Mouse (Mus musculus): ENCODE measurements around the gene 4930432M17Rik.

The 4930432M17Rik gene

DNA sequence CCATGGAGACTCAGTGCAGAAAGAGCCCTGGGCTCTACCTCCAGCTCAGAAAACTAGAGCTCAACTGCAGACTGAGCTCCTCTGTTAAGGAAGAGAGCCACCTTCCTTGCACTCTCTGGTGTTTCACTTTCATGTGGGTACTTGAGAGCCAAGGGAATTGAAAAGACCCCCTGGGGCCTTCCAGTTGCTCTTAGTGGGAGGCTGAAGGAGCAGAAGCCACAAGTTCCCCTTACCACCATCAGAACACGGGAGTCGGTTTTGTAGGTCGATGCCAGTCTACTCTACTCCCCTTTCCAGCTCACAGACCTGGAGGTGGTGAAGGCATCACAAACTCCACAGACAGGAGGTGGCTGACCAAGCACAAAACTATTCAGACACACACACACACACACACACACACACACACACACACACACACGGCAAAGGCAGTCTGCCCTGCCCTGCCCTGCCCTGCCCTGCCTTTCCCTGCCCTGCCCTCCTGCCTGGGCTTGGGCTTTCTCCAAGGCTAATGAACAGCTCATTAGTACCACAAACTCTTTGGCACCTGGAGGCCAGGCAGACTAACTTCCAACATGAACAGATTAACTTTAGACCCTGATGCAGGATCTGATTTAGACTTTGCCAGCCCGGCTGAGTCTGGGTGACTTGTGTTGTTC is 1.7 kb downstream of the 4930432M17Rik start:
- DNase-seq (ENCODE audit: low spot score in 2 of 2), result no peak

- DNase-seq (ENCODE audit: low spot score in 2 of 2), result no peak
These were observed 8.4 kb downstream of the 4930432M17Rik start for GRCm38 (mm10) chr3:121678935-121679334.

GRCm38 (mm10) chr3:121679443-121679842 is 8.9 kb downstream of the 4930432M17Rik start:
- DNase-seq (ENCODE audit: low spot score in 2 of 2), result no peak

DNA sequence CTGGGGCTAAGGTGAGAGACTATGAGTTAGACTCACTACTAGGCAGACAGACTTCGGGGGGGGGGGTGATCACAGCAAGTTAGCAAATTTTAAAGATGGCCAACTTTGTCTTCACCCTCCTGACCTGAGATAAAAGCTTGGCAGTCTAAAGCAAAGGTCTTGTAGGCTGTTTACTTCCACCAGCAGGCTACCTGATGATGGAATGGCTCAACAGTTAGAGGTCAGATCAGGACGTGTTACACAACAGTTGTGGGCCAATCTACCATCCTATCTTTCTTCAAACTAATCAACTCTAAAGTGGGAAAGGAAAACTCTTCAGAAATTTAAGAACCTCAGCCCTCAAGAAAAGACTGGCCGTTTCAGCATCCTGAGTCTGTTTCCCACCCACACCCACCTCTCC is 9.6 kb downstream of the 4930432M17Rik start:
- no peak for DNase-seq (ENCODE audit: low spot score in 2 of 2)

DNA sequence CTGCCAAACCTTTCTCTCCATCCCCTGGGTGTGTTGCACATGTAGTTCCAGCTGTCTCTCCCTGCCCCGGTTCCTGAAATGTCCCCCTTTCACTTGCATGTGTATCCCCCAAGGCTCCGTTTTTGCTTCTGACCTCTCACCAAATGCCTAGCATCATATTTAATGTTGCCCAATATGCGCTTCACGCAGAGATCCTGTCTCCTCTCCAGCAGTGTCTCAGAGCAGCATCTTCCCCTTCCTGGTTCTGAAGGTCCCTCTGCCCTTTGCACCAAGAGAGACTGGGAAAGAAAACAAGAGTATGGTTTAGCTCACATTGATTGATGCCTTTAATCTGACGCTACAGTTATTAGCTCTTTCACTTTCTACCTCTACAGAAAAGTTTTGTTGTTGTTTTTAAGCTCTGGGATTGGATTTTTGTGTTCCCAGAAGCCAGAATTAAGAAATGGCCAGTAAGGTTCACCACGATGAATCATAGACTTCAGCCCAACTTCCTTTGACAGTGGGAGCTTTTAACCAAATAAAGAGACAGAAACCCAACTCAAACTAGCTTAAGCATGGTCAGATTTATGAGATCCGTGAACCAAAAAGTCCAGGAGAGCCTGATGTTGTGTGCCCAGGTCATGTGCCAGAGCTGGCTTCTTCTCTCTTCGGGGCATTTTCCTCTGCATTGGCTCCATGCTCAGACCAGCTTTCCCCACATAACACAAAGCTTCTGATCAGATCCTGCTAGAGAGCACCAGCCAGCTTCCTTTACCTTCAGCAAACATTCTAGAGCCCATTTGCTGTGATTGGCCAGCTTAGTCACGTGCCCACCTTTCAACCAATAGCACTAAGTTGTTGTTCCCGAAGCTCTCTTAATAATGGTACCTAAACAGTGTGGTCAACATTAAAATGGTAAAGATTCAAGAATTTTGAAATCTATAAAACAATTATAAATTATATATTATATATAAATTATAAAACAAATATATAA is 12.2 kb downstream of the 4930432M17Rik start:
- no peak for DNase-seq (ENCODE audit: low spot score in 2 of 2)

DNA sequence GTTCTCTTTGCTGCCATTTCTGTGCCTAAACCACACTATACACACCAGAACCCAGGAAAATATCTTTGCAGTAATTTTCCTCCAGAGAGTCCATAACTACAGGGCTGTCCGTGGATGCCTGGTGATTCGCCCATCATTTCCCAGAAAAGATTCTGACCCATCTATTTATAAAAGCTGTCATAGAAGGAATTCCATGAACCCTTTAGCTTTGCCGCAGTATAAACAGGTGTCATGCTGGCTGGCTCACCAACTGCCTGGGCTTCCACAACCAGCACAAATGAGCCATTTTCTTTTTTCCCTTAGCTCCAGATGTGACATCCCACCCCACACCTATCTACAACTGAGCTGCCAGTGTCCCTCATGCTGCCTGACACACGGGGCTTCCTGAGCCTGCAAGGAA is 14.0 kb downstream of the 4930432M17Rik start:
- DNase-seq (ENCODE audit: low spot score in 2 of 2), result no peak

GRCm38 (mm10) chr3:121684963-121685362 is 14.4 kb downstream of the 4930432M17Rik start:
- DNase-seq (ENCODE audit: low spot score in 2 of 2), result no peak

DNA sequence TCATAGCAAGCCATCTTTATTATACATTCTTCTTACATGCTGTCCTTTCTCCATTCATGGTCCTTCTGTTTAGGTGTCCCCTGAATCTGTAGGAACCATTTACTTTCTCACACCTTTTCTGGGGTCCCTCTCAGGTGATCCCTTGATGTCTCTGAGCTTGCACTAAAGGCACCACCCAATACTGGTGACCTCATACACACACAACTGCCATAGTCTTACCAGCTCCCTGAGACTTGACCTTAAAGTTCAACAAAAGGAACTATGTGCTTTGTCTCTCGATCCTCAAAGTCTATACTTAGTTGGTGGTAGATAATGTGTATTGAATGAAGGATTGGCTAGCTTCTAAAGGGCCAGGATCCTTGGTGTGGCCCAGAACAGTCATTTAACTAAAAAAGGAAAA is 15.4 kb downstream of the 4930432M17Rik start:
- no peak for DNase-seq (ENCODE audit: low spot score in 2 of 2)

DNA sequence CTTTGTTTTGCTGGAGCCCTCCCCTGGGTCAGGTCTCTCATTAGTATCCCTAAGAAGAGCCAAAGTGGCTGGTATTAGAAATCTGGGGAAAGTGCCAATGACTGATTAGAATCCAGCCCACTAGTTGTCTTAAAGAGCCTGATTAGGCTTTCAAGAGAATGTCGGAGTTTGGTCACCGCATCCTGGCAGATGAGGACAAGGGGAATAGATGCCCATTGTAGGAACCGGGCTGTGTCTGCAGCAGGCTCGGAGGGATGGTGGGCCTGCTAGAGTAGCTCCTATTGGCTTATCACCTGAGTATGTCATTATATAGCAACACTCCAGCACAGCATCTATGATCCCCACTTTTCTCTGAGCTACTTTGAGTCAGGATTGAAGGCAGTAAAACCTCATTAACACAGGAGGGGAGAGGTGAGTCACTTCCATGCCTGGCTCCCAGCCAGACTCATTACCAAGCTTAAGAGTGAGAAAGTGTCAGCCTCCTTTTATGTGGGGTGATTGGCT is 15.9 kb downstream of the 4930432M17Rik start:
- peak; percentile 32 to 44 for DNase-seq (ENCODE audit: low spot score in 2 of 2)

DNA sequence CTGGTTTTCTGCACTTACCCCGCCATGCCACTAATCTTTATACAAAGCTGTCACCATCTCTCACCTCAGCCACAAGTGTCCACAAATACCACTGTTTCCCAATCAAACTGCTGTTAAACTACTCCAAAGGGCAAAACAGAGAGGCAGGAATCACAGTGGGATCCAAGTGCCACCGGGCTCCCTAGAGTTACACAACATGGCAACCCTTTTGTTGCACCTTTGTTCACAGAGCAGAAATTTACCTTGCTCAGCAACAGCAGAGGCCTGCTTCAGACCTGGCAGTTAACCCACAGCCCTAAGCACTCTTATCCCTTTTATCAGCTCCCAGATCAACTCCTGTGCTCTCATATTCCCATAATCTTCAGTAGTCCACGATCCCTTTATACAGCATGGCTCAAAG is 17.2 kb downstream of the 4930432M17Rik start:
- no peak for DNase-seq (ENCODE audit: low spot score in 2 of 2)

GRCm38 (mm10) chr3:121689029-121689428 is 18.5 kb downstream of the 4930432M17Rik start:
- no peak for DNase-seq (ENCODE audit: low spot score in 2 of 2)

GRCm38 (mm10) chr3:121689697-121690096 is 19.1 kb downstream of the 4930432M17Rik start:
- no peak for DNase-seq (ENCODE audit: low spot score in 2 of 2)

- DNase-seq (ENCODE audit: low spot score in 2 of 2), result no peak
These were observed 22.6 kb downstream of the 4930432M17Rik start for GRCm38 (mm10) chr3:121693001-121693730.

DNA sequence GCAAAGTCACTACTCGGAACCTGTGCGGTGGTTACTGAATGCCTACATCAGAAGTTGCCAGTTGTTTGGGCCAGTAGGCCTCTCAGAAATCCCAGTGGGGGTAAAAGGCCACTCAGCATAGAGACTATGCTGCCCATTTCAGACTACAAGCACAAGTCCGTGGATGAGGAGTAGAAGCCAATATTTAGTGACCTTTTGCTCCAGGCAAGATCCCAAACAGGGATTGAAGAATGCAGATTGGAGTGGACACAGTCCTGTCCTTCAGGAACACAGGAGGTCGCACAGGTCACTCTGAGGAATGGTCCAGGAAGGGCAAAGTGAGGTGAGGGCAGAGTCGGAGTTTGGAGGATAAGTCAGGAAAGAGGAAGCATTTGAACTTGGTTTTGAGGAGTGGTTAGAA is 23.2 kb downstream of the 4930432M17Rik start:
- DNase-seq (ENCODE audit: low spot score in 2 of 2), result no peak

- DNase-seq (ENCODE audit: low spot score in 2 of 2), result no peak
These were observed 26.6 kb downstream of the 4930432M17Rik start for GRCm38 (mm10) chr3:121697169-121697568.

GRCm38 (mm10) chr3:121699401-121699800 is 28.8 kb downstream of the 4930432M17Rik start:
- DNase-seq (ENCODE audit: low spot score in 2 of 2), result no peak

GRCm38 (mm10) chr3:121699849-121700248 is 29.3 kb downstream of the 4930432M17Rik start:
- no peak for DNase-seq (ENCODE audit: low spot score in 2 of 2)

DNA sequence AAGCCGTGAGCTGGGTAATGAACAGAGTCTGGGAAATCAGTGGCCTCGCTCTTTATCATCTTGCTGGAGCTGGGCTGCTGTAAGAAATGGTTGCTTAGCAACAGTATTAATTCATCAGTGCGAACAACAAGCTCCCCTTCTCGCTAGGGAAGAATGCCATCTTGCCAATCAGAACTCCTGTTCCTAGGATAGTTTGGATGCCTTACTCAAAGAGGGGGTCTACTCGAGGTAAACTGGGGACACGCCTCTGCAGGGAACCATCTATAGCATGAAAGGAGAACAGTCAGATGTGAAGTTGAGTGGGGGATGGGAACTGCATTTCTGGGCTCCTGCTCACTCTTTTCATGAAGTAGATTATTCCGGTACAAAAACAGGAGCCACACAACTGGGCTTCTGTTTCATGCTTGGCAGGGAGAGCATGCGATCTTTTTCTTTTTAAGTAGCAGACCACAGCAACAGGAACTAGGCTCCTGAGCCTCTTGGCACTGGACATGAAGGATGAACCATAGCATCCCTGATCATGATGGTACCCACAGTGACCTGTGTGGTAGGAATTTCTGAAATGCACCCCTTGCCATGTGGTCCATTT is 29.9 kb downstream of the 4930432M17Rik start:
- peak in 1 of 2 experiments; percentile 51 for DNase-seq (ENCODE audit: low spot score in 2 of 2)

GRCm38 (mm10) chr3:121703155-121703879 is 32.8 kb downstream of the 4930432M17Rik start:
- DNase-seq (ENCODE audit: low spot score in 2 of 2), result no peak

DNA sequence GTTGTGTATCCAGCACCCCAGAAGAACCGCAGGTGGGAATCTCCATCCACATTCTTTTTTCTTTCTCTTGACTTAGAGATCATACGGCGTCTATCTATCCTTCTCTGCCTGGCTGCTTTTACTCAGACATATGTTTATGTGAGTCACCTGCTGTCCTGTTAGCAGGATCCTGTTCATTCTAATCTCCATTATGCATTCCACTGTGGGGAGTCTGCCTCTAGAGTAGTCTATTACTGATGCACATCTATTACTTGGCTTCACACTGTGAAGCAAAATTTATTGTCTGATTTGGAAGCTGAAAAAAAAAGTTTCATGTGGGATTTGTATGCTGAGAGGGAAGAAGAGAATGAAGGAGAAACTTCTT is 33.3 kb downstream of the 4930432M17Rik start:
- no peak for DNase-seq (ENCODE audit: low spot score in 2 of 2)

DNA sequence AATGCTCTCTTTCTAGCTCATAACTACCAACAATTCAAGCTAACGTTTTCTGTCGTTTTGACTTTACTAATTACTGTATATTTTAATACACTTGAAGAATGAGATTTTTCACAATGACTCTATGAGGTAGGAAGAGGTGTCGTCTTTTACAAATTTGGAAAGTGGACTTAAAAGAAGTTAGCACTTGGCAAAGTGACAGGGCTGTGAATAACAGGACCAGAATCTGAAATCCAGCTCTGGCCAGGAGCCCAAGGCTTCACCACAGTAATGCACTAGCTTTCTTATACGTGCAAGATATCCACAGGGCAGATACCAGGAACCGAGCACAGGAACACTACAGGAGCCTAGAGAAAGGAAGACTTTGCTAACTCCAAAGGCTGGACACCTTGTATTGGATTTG is 35.5 kb downstream of the 4930432M17Rik start:
- DNase-seq (ENCODE audit: low spot score in 2 of 2), result no peak
